In the genomic region with DNA sequence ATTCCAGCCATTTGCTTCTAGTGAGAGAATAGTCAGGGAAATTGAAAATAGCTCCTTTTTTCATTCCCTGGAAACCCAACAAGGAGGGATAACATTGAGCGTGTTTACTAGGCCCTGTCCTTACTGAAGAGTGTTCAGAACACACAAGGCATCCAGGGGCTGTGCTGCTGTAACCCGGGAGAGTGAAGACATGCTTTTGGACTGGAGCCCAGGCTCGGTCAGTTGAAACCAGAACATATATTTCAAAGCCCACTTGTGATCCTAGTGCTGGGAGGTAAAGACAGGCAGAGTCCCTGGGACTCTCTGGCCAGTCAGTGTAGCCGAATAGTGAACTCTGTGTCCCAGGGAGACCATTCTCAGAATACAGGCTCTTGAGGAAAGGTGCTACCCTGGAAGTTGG, we compare ENCODE assay signal across 10 mouse cellular contexts.
DNase-seq lines count a peak whose midpoint lies in the region; ATAC-seq and TF ChIP-seq lines count a peak whose summit lies in the region.
"Had no signal": no experiment of that assay in that cellular context is flagged by ENCODE, and none has a peak within 500 bp of the region (broad histone marks: within the 10 kb centered on the region; RNA-seq: fewer than 3 reads in every experiment).

No protein-coding gene starts in this region.

- H3K9me3 ChIP-seq in hindbrain, embryonic 12.5 days (replicated peaks), result no peaks in the 10 kb centered on the region
- H3K9me3 ChIP-seq in hindbrain, embryonic 10.5 days, result no peaks in the 10 kb centered on the region
- no peaks in the 10 kb centered on the region for H3K9me3 ChIP-seq in midbrain, embryonic 14.5 days (ENCODE audit: control insufficient read depth, low read length)
- no peaks in the 10 kb centered on the region for H3K9me3 ChIP-seq in midbrain, embryonic 16.5 days (replicated peaks; ENCODE audit: control insufficient read depth, low read length, poor library complexity, severe bottlenecking)
- H3K9me3 ChIP-seq in neural tube, embryonic 15.5 days (replicated peaks), result no peaks in the 10 kb centered on the region

- H3K4me3 ChIP-seq in hindbrain, embryonic 12.5 days, result no peak overlapping the region
- no peak overlapping the region for H3K4me3 ChIP-seq in hindbrain, embryonic 10.5 days
- no peak overlapping the region for H3K4me3 ChIP-seq in midbrain, embryonic 14.5 days (replicated peaks; ENCODE audit: low read depth, low read length)
- H3K4me3 ChIP-seq in midbrain, embryonic 16.5 days (ENCODE audit: low read depth, low read length), result no peak overlapping the region
- H3K4me3 ChIP-seq in neural tube, embryonic 15.5 days (replicated peaks), result no peak overlapping the region
- H3K4me3 ChIP-seq in cerebellum, adult 2 months (replicated peaks; ENCODE audit: insufficient read depth, low read depth, low read length), result no peak overlapping the region

- H3K27ac ChIP-seq in hindbrain, embryonic 12.5 days, result peak overlapping the region; percentile 30; the same call in 1 of the 2 replicates
- no peak overlapping the region for H3K27ac ChIP-seq in hindbrain, embryonic 10.5 days
- no peak overlapping the region for H3K27ac ChIP-seq in midbrain, embryonic 14.5 days (replicated peaks; ENCODE audit: low read depth, low read length)
- H3K27ac ChIP-seq in midbrain, embryonic 16.5 days (ENCODE audit: low read length), result no peak overlapping the region
- peak overlapping the region; percentile 60 for H3K27ac ChIP-seq in neural tube, embryonic 15.5 days (replicated peaks)
- H3K27ac ChIP-seq in cerebellum, adult 2 months (ENCODE audit: insufficient read depth, low read length), result no peak overlapping the region

- 65% methylated on average over 4 of the region's 4 CpGs for WGBS in hindbrain, embryonic 12.5 days
- 83% methylated on average over 4 of the region's 4 CpGs for WGBS in hindbrain, embryonic 10.5 days
- 67% methylated on average over 4 of the region's 4 CpGs for WGBS in midbrain, embryonic 14.5 days
- WGBS in midbrain, embryonic 16.5 days, result 63% methylated on average over 4 of the region's 4 CpGs
- WGBS in neural tube, embryonic 15.5 days, result 57% methylated on average over 4 of the region's 4 CpGs
- 45% methylated on average over 4 of the region's 4 CpGs for WGBS in cerebellum, adult 2 months

- no peak for TF ChIP-seq POLR2A in cerebellum, adult 2 months (IDR thresholded peaks at IDR 0.05; ENCODE audit: borderline replicate concordance, insufficient read depth, low read length)

- H3K9ac ChIP-seq in hindbrain, embryonic 12.5 days, result no peak overlapping the region
- no peak overlapping the region for H3K9ac ChIP-seq in midbrain, embryonic 14.5 days (replicated peaks; ENCODE audit: low read length)
- H3K9ac ChIP-seq in midbrain, embryonic 16.5 days (ENCODE audit: low read depth, low read length), result no peak overlapping the region
- H3K9ac ChIP-seq in neural tube, embryonic 15.5 days (replicated peaks), result no peak overlapping the region

- no peak for TF ChIP-seq CTCF in cerebellum, adult 2 months (IDR thresholded peaks at IDR 0.05; ENCODE audit: borderline replicate concordance, insufficient read depth, low read depth, low read length)

- H3K4me1 ChIP-seq in hindbrain, embryonic 12.5 days, result no peaks in the 10 kb centered on the region
- H3K4me1 ChIP-seq in hindbrain, embryonic 10.5 days (replicated peaks), result peaks cover 10% of the 10 kb centered on the region; the same call in 1 of the 2 replicates
- H3K4me1 ChIP-seq in midbrain, embryonic 14.5 days (ENCODE audit: control insufficient read depth, insufficient read depth, low read length), result no peaks in the 10 kb centered on the region
- H3K4me1 ChIP-seq in midbrain, embryonic 16.5 days (ENCODE audit: control insufficient read depth, insufficient read depth, low read length), result no peaks in the 10 kb centered on the region
- H3K4me1 ChIP-seq in neural tube, embryonic 15.5 days, result no peaks in the 10 kb centered on the region
- no peaks in the 10 kb centered on the region for H3K4me1 ChIP-seq in cerebellum, adult 2 months (ENCODE audit: control insufficient read depth, insufficient read depth, low read length)

- no peaks in the 10 kb centered on the region for H3K27me3 ChIP-seq in hindbrain, embryonic 12.5 days
- H3K27me3 ChIP-seq in hindbrain, embryonic 10.5 days (ENCODE audit: insufficient read depth, poor library complexity, severe bottlenecking), result no peaks in the 10 kb centered on the region
- no peaks in the 10 kb centered on the region for H3K27me3 ChIP-seq in midbrain, embryonic 14.5 days (ENCODE audit: control insufficient read depth, insufficient read depth, low read length)
- no peaks in the 10 kb centered on the region for H3K27me3 ChIP-seq in midbrain, embryonic 16.5 days (ENCODE audit: control insufficient read depth, insufficient read depth, low read depth, low read length)
- no peaks in the 10 kb centered on the region for H3K27me3 ChIP-seq in neural tube, embryonic 15.5 days (replicated peaks)
- H3K27me3 ChIP-seq in cerebellum, adult 2 months (ENCODE audit: control insufficient read depth, insufficient read depth, low read length), result no peaks in the 10 kb centered on the region

- H3K36me3 ChIP-seq in hindbrain, embryonic 12.5 days, result no peaks in the 10 kb centered on the region
- peaks cover 12% of the 10 kb centered on the region for H3K36me3 ChIP-seq in hindbrain, embryonic 10.5 days
- no peaks in the 10 kb centered on the region for H3K36me3 ChIP-seq in midbrain, embryonic 14.5 days (ENCODE audit: control insufficient read depth, insufficient read depth, low read length)
- no peaks in the 10 kb centered on the region for H3K36me3 ChIP-seq in midbrain, embryonic 16.5 days (ENCODE audit: control insufficient read depth, insufficient read depth, low read length)
- H3K36me3 ChIP-seq in neural tube, embryonic 15.5 days, result no peaks in the 10 kb centered on the region

- no peak overlapping the region for H3K4me2 ChIP-seq in hindbrain, embryonic 12.5 days (replicated peaks)
- no peak overlapping the region for H3K4me2 ChIP-seq in midbrain, embryonic 14.5 days (ENCODE audit: low read length)
- H3K4me2 ChIP-seq in midbrain, embryonic 16.5 days (ENCODE audit: low read length), result no peak overlapping the region
- H3K4me2 ChIP-seq in neural tube, embryonic 15.5 days, result no peak overlapping the region

- ATAC-seq in hindbrain, embryonic 12.5 days (ENCODE audit: low FRiP score), result no peak
- no peak for ATAC-seq in midbrain, embryonic 14.5 days (ENCODE audit: low FRiP score, low TSS enrichment)
- no peak for ATAC-seq in midbrain, embryonic 16.5 days
- peak; percentile 57; the same call in 1 of the 2 replicates for ATAC-seq in neural tube, embryonic 15.5 days (ENCODE audit: low FRiP score)

- peak; percentile 29 for DNase-seq in adrenal gland, postnatal 10 days
- no peak for DNase-seq in adrenal gland, adult (ENCODE audit: inconsistent age in 2 of 2, low spot score in 1 of 2)
- DNase-seq in hindbrain, embryonic 10.5 days (ENCODE audit: low spot score), result no peak
- DNase-seq in midbrain, embryonic 14.5 days, result peak; percentile 40
- no peak for DNase-seq in cerebellum, adult 2 months
- DNase-seq: cerebellum, adult 11-12 months; thymus, adult 18-20 months had no signal

Comparison
In these comparisons a context has a peak if more than half of its experiments do, and no peak if none do; other contexts are left out.
1. DNase-seq: peak in adrenal gland, postnatal 10 days (single experiment) and midbrain, embryonic 14.5 days (single experiment); none in adrenal gland, adult (0 of 2), hindbrain, embryonic 10.5 days (single experiment) and cerebellum, adult 2 months (0 of 2).
2. H3K27ac ChIP-seq: peak in hindbrain, embryonic 12.5 days (single experiment) and neural tube, embryonic 15.5 days (single experiment); none in hindbrain, embryonic 10.5 days (single experiment), midbrain, embryonic 14.5 days (single experiment), midbrain, embryonic 16.5 days (single experiment) and cerebellum, adult 2 months (single experiment).